Mouse (Mus musculus): ENCODE results near the gene Tmem221. TPM values are rescaled to one million over a fixed set of nuclear protein-coding genes. Genes with fewer than 3 reads are reported as not detected.

Tmem221 gene
- total and polyA plus RNA-seq, 3 experiments: 1.7 to 5.1 TPM; not detected in 1

DNA sequence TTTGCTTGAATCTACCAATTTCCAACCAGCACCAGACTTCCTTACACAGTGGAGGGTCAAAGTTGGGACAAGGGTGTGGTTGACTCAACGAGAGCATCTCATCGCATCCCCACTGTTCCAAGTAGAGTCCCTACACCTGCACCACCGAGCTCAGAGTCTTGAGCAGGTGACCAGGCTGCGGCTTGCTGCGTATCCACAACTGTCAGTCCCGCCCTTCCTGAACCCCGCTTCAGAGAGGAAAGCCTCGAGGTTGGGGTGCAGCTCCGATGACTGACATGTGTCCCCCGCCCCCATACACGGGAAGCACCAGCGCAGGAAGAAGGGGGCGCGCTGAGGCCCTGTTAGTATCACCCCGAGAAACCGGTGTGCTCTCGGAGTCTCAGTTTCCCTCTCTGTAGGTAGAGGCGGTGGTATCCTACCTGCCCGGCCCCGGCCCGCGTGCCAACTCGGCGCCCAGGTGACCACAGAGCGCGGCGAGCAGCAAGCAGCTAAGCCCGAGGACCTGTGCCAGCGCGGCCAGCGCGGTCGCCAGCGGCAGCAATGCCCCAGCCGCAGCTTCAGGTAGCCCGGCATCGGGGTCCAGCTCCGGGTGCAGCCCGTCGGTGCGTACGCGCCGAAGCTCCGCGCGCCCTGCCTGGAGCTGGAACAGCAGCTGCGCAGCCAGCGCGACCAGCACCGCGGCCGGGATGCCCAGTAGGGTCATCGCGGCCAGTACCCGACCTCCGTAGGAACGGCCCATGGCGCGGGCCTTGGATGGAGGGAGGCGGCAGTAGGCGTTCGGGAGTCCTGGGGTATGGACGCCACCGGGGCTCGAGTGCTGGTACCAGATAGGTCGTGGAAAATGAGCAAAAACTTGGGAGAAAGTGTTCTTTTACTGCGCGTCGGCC lies at the start of gene Tmem221 (continued):
- no peak for TF ChIP-seq ZKSCAN1 (IDR thresholded peaks at IDR 0.05; ENCODE audit: low read depth, low read length)
- no peak for TF ChIP-seq CHD1 (IDR thresholded peaks at IDR 0.05; ENCODE audit: low read depth, low read length)
- TF ChIP-seq TAL1 (IDR thresholded peaks at IDR 0.05; ENCODE audit: low read length): no peak
- TF ChIP-seq POLR2AphosphoS5 (IDR thresholded peaks at IDR 0.05; ENCODE audit: borderline replicate concordance, low read depth, low read length): no peak
- TF ChIP-seq CHD2 (IDR thresholded peaks at IDR 0.05; ENCODE audit: low read length): no peak

GRCm38 (mm10) chr8:71604021-71604420 lies 45.4 kb upstream of the Tmem221 start:
- Histone ChIP-seq H3K27me3 (ENCODE audit: control insufficient read depth in 1 of 2, insufficient read depth in 2 of 2, low read length in 2 of 2) (no peaks in the 10 kb centered on the region), H3K36me3 (ENCODE audit: control insufficient read depth in 1 of 2, insufficient read depth in 2 of 2, low read length in 2 of 2) (no peaks in the 10 kb centered on the region), H3K4me3 (ENCODE audit: control insufficient read depth in 1 of 2, insufficient read depth in 1 of 2, low read depth in 2 of 2, low read length in 2 of 2) (no peak overlapping the region), H3K27ac (ENCODE audit: control insufficient read depth, low read depth, low read length) (no peak overlapping the region), H3K9ac (ENCODE audit: control insufficient read depth, low read depth, low read length, poor library complexity, severe bottlenecking) (no peak overlapping the region), H3K4me1 (ENCODE audit: control insufficient read depth in 1 of 2, insufficient read depth in 2 of 2, low read length in 2 of 2) (no peaks in the 10 kb centered on the region), H3K9me3 (replicated peaks; ENCODE audit: insufficient read depth, low read length) (no peaks in the 10 kb centered on the region), H3K79me2 (ENCODE audit: control insufficient read depth, insufficient read depth, low read length, poor library complexity) (no peaks in the 10 kb centered on the region)
- DNase-seq (ENCODE audit: low read depth, low spot score): no peak
- no peak for TF ChIP-seq MEF2A (IDR thresholded peaks at IDR 0.05; ENCODE audit: extremely low read depth, insufficient replicate concordance, low read depth, low read length, poor library complexity, severe bottlenecking)
- no peak for TF ChIP-seq RAD21 (IDR thresholded peaks at IDR 0.05; ENCODE audit: low read depth, low read length)
- TF ChIP-seq ELF1 (IDR thresholded peaks at IDR 0.05; ENCODE audit: low read depth, low read length): no peak
- no peak for TF ChIP-seq ZKSCAN1 (IDR thresholded peaks at IDR 0.05; ENCODE audit: low read depth, low read length)
- TF ChIP-seq KAT2A (conservative IDR thresholded peaks at IDR 0.05; ENCODE audit: low read depth, low read length): no peak
- TF ChIP-seq MYB (IDR thresholded peaks at IDR 0.05; ENCODE audit: low read depth, low read length): no peak
- no peak for TF ChIP-seq NRF1 (IDR thresholded peaks at IDR 0.05; ENCODE audit: insufficient read depth, low read depth, low read length, poor library complexity, severe bottlenecking)
- no peak for TF ChIP-seq TCF12 (IDR thresholded peaks at IDR 0.05; ENCODE audit: low read depth, low read length)
- no peak for TF ChIP-seq TAL1 (IDR thresholded peaks at IDR 0.05; ENCODE audit: low read length)
- TF ChIP-seq ZC3H11A (IDR thresholded peaks at IDR 0.05; ENCODE audit: low read depth, low read length): no peak
- no peak for TF ChIP-seq RCOR1 (IDR thresholded peaks at IDR 0.05; ENCODE audit: low read depth, low read length)
- no peak for TF ChIP-seq E2F4 (IDR thresholded peaks at IDR 0.05; ENCODE audit: borderline replicate concordance, low read depth, low read length)
- no peak for TF ChIP-seq POLR2A (IDR thresholded peaks at IDR 0.05; ENCODE audit: control insufficient read depth in 1 of 2, insufficient read depth in 1 of 2, low read depth in 1 of 2, low read length in 2 of 2, poor library complexity in 1 of 2)
- no peak for TF ChIP-seq ZNF384 (IDR thresholded peaks at IDR 0.05; ENCODE audit: low read depth, low read length)
- no peak for TF ChIP-seq MAX (IDR thresholded peaks at IDR 0.05; ENCODE audit: low read length)
- TF ChIP-seq CHD1 (IDR thresholded peaks at IDR 0.05; ENCODE audit: low read depth, low read length): no peak
- TF ChIP-seq MYC (IDR thresholded peaks at IDR 0.05; ENCODE audit: low read depth, low read length): no peak
- no peak for TF ChIP-seq CHD2 (IDR thresholded peaks at IDR 0.05; ENCODE audit: low read length)
- no peak for TF ChIP-seq UBTF (IDR thresholded peaks at IDR 0.05; ENCODE audit: borderline replicate concordance, insufficient read depth, low read depth, low read length)
- TF ChIP-seq NELFE (IDR thresholded peaks at IDR 0.05; ENCODE audit: low read depth, low read length): no peak
